In the genomic region with DNA sequence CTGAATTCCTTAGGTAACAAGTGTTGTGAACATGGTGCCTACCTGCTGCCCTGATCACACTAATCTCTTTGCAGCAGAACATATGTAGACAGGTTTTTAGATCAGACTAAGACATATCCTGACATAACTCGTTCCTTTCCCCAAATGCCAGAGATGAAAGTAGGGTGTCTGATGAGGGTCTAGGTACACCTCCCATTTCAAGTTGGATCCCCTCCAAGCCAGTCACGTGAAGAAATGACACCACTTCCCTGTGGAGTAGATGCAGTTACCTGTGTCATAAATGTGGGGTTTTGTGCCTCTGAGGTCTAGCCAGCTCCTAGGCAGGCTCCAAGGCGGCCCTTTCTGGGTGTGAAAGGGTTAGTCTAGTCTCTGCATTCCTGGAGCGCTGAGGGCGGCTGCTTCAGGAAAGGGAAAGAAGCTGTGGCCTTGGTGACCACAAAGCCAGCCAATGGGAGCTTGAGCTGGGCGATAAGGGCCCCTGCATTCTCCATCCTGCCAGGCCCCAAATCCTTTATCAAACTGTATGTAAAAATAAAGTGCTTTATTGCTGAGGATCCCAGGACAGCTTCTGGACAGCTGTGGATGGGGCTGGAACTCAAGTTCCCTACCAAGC, we compare ENCODE assay signal across 9 mouse cellular contexts. TPM values are rescaled to one million over a fixed set of nuclear protein-coding genes. Genes with fewer than 3 reads are reported as not detected.
DNase-seq lines count a peak whose midpoint lies in the region; ATAC-seq and TF ChIP-seq lines count a peak whose summit lies in the region.
"Had no signal": no experiment of that assay in that cellular context is flagged by ENCODE, and none has a peak within 500 bp of the region (broad histone marks: within the 10 kb centered on the region; RNA-seq: fewer than 3 reads in every experiment).

No protein-coding gene starts in this region.

- no peak for DNase-seq in heart, adult 9 months (ENCODE audit: low spot score in 2 of 2)
- DNase-seq in ovary, postnatal 36 days (ENCODE audit: low spot score): peak; percentile 55
- no peak for DNase-seq in ovary, postnatal 14 days (ENCODE audit: low spot score)
- no peak for DNase-seq in left cerebral cortex, postnatal 14 days (ENCODE audit: low spot score in 2 of 2)
- DNase-seq in gastrocnemius, postnatal 14 days: no peak
- DNase-seq in spleen, postnatal 14 days (ENCODE audit: low spot score in 2 of 2): no peak
- DNase-seq: kidney, adult 8-10 months had no signal

- intact Hi-C loops in left cerebral cortex, postnatal 14 days (cut with DNase I): no loop called here
- intact Hi-C loops in gastrocnemius, postnatal 14 days (cut with DNase I; ENCODE audit: low total_unique reads): loop anchor here (10.0 kb wide), 1 partner anchor 57 kb away; no protein-coding TSS in a partner anchor

- ATAC-seq in heart, embryonic 13.5 days (ENCODE audit: extremely low read depth, insufficient number of reproducible peaks, low FRiP score, low TSS enrichment): peak; percentile 67
- ATAC-seq in intestine, postnatal 0 days: peak; percentile 46

- peak overlapping the region; percentile 45; the same call in 1 of the 2 replicates for H3K9ac ChIP-seq in heart, embryonic 13.5 days
- no peak overlapping the region for H3K9ac ChIP-seq in intestine, postnatal 0 days (ENCODE audit: low read depth, low read length)

- WGBS in heart, embryonic 13.5 days: 7% methylated on average over 6 of the region's 6 CpGs
- 12% methylated on average over 6 of the region's 6 CpGs for WGBS in intestine, postnatal 0 days

- peaks cover 30% of the 10 kb centered on the region for H3K4me1 ChIP-seq in heart, embryonic 13.5 days
- H3K4me1 ChIP-seq in intestine, postnatal 0 days (replicated peaks; ENCODE audit: control insufficient read depth, insufficient read depth, low read length): peaks cover 4% of the 10 kb centered on the region; the same call in 1 of the 2 replicates

- H3K4me2 ChIP-seq in heart, embryonic 13.5 days: peak overlapping the region; percentile 63
- H3K4me2 ChIP-seq in intestine, postnatal 0 days (replicated peaks; ENCODE audit: low read depth): no peak overlapping the region; the same call in 1 of the 2 replicates

- H3K27me3 ChIP-seq in heart, embryonic 13.5 days (replicated peaks): no peaks in the 10 kb centered on the region
- H3K27me3 ChIP-seq in intestine, postnatal 0 days (replicated peaks; ENCODE audit: control insufficient read depth, insufficient read depth, low read length): no peaks in the 10 kb centered on the region

- peak overlapping the region; percentile 82 for H3K27ac ChIP-seq in heart, embryonic 13.5 days (replicated peaks)
- no peak overlapping the region for H3K27ac ChIP-seq in intestine, postnatal 0 days (ENCODE audit: low read depth, low read length)

- H3K4me3 ChIP-seq in heart, embryonic 13.5 days: peak overlapping the region; percentile 34
- H3K4me3 ChIP-seq in intestine, postnatal 0 days (ENCODE audit: low read depth, low read length): no peak overlapping the region

- no peaks in the 10 kb centered on the region for H3K9me3 ChIP-seq in heart, embryonic 13.5 days
- no peaks in the 10 kb centered on the region for H3K9me3 ChIP-seq in intestine, postnatal 0 days (ENCODE audit: control insufficient read depth)

- no peak for TF ChIP-seq CTCF in intestine, postnatal 0 days (IDR thresholded peaks at IDR 0.05; ENCODE audit: low read depth)

- H3K36me3 ChIP-seq in heart, embryonic 13.5 days: peaks cover 38% of the 10 kb centered on the region
- peaks cover 33% of the 10 kb centered on the region for H3K36me3 ChIP-seq in intestine, postnatal 0 days (ENCODE audit: control insufficient read depth, insufficient read depth)

RNA-seq across cellular contexts. Expression of a gene that starts 11.9 kb away (rescaled TPM):
- 174 and 206 TPM in 2 replicates for polyA plus RNA-seq in heart, embryonic 13.5 days (2015; fragmentation: Nextera tagmentation; extraction: Ambion mirVana)
- 69.7 and 78.3 TPM in 2 replicates for polyA plus RNA-seq in intestine, postnatal 0 days (2015; fragmentation: Nextera tagmentation; extraction: Ambion mirVana)
- 100 to 1,000 TPM; 158 to 159 TPM for total RNA-seq in left cerebral cortex, postnatal 14 days (2021)
- total RNA-seq in gastrocnemius, postnatal 14 days (2021): 100 to 1,000 TPM; 111 to 115 TPM

RNA-seq across cellular contexts. Expression of a gene that starts 12.2 kb away (rescaled TPM):
- 32.4 and 34.4 TPM in 2 replicates for polyA plus RNA-seq in heart, embryonic 13.5 days (2015; fragmentation: Nextera tagmentation; extraction: Ambion mirVana)
- polyA plus RNA-seq in intestine, postnatal 0 days (2015; fragmentation: Nextera tagmentation; extraction: Ambion mirVana): 23.4 and 28.9 TPM in 2 replicates
- total RNA-seq in left cerebral cortex, postnatal 14 days (2021): 10 to 100 TPM; 55.8 to 58.7 TPM
- 10 to 100 TPM in 1 of 2 experiments, 1 to 10 TPM in 1; 9.0 to 11.0 TPM for total RNA-seq in gastrocnemius, postnatal 14 days (2021)

RNA-seq across cellular contexts. Expression of a gene that starts 21.3 kb away (rescaled TPM):
- 0.75 and 0.90 TPM in 2 replicates for polyA plus RNA-seq in heart, embryonic 13.5 days (2015; fragmentation: Nextera tagmentation; extraction: Ambion mirVana)
- polyA plus RNA-seq in intestine, postnatal 0 days (2015; fragmentation: Nextera tagmentation; extraction: Ambion mirVana): 0.23 and 0.55 TPM in 2 replicates
- under 1 TPM; 0.47 to 0.48 TPM for total RNA-seq in left cerebral cortex, postnatal 14 days (2021)
- under 1 TPM in 1 of 2 experiments, not detected in 1; 0.08 TPM for total RNA-seq in gastrocnemius, postnatal 14 days (2021)

RNA-seq across cellular contexts. Expression of a gene that starts 39.7 kb away (rescaled TPM):
- polyA plus RNA-seq in heart, embryonic 13.5 days (2015; fragmentation: Nextera tagmentation; extraction: Ambion mirVana): 0.60 and 0.80 TPM in 2 replicates
- 0.14 and 0.21 TPM in 2 replicates for polyA plus RNA-seq in intestine, postnatal 0 days (2015; fragmentation: Nextera tagmentation; extraction: Ambion mirVana)
- 1 to 10 TPM in 1 of 2 experiments, under 1 TPM in 1; 0.85 to 2.1 TPM for total RNA-seq in left cerebral cortex, postnatal 14 days (2021)
- under 1 TPM; 0.23 to 0.49 TPM for total RNA-seq in gastrocnemius, postnatal 14 days (2021)

Comparison
In these comparisons a context has a peak if more than half of its experiments do, and no peak if none do; other contexts are left out.
1. RNA of a gene that starts 12.2 kb away (total RNA-seq): 55.8 to 58.7 TPM in left cerebral cortex, postnatal 14 days; 9.0 to 11.0 TPM in gastrocnemius, postnatal 14 days; every median in the first group is over 4 times any median in the second.